Mouse (Mus musculus): ENCODE data around the gene Syt1.

DNA sequence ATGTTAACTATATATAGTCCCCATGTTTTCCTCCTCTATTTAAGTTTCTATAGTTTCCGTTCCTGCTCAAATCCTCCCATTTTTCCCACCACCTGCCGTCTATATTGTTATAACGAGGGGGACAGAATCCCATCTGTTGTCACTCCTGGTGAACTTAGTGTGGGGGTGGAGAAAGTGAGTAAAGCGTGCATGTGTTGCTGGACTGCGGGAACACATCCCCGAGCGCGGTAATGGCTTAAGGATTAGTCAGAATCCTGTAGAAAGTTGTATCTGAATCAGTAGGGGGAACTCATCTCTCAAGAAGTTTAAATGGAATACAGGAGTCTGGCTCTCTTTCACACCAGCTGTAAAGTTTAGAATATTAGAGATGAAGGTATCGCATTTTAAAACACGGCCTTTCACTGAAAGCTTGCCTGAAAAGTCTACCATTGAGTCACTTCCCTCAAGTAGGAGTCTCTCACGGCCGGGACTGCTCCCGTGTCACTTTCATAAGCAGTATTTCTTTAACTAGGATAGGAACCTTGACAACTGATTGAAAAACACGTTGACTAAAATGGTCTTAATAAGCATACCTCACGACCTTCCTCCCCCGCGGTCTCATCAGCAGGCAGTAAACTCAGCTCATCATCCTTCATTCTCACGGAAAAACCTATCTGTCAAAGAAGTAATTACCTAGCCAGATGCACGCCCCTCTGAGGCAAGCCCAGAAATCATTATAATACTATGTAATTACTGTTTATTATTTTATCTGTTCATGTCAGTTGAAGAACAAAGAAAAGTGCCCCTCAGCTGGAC is 451.8 kb downstream of the Syt1 start:
- no peak for TF ChIP-seq CTCF (IDR thresholded peaks at IDR 0.05; ENCODE audit: control insufficient read depth, insufficient read depth, insufficient replicate concordance, low read depth, low read length)
- no peak for TF ChIP-seq POLR2A (IDR thresholded peaks at IDR 0.05; ENCODE audit: control insufficient read depth, low read depth, low read length)

All from testis, adult 2 months (tissue).